Mouse (Mus musculus): ENCODE data around the gene Cacul1. TPM values are rescaled to one million over a fixed set of nuclear protein-coding genes. Genes with fewer than 3 reads are reported as not detected.

Gene Cacul1
- total and polyA plus RNA-seq, 2 experiments from 2014 or later, result 14.9 to 66.3 TPM

DNA sequence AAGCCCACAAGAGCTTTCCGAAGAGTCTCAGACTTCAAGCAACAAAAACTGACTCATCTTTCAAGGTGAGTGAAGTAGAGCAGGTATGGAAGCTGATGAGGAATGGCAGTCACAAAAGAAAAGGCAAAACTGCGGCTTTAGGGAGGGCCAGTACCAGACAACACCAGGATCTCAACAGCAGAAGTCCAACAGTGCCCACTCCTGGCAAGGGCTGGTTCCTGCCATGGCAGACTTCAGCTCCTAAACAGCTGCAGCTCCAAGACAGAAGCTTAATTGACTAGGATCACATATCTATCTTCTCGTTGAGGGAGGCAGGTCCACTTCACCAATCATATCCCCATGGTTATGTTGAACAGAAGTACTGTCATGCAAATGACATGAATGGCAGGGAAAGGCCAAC lies 67.4 kb downstream of the Cacul1 start:
- Histone ChIP-seq H3K27ac (ENCODE audit: low read depth, low read length) (no peak overlapping the region), H3K4me2 (ENCODE audit: low read depth, low read length, poor library complexity, severe bottlenecking) (no peak overlapping the region), H3K36me3 (ENCODE audit: insufficient read depth, low read length) (no peaks in the 10 kb centered on the region), H3K27me3 (ENCODE audit: insufficient read depth, low read length) (no peaks in the 10 kb centered on the region), H3K9me3 (ENCODE audit: low read length) (no peaks in the 10 kb centered on the region), H3K4me3 (ENCODE audit: low read depth, low read length) (no peak overlapping the region), H3K9ac (replicated peaks; ENCODE audit: low read length, poor library complexity, severe bottlenecking) (no peak overlapping the region), H3K4me1 (ENCODE audit: insufficient read depth, low read length) (no peaks in the 10 kb centered on the region)
- DNase-seq (ENCODE audit: low spot score), result no peak
- TF ChIP-seq CTCF (IDR thresholded peaks at IDR 0.05), result peak; percentile 53
- ATAC-seq (ENCODE audit: low FRiP score), result no peak
- WGBS, result 45% methylated on average over 3 of the region's 3 CpGs

DNA sequence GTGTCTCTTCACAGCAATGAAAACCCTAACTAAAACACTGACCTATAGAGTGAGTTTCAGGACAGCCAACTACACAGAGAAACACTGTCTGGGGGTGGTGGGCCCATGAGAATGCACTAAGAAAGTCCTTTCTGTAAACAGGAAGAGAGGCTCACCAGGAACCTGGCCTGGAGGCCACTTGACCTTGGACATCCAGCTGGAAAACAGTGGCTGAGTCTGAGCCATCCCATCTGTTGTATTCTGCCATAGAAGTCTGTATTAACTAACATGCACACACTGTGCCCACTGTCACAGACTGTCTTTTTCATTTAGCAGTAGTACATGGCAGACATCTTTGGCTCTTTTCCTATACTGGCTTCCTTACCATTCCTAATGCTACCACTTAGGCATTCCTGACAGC lies 80.6 kb downstream of the Cacul1 start:
- Histone ChIP-seq H3K4me3 (ENCODE audit: low read depth, low read length) (no peak overlapping the region), H3K4me2 (ENCODE audit: low read depth, low read length, poor library complexity, severe bottlenecking) (no peak overlapping the region)
- ATAC-seq (ENCODE audit: low FRiP score), result no peak

DNA sequence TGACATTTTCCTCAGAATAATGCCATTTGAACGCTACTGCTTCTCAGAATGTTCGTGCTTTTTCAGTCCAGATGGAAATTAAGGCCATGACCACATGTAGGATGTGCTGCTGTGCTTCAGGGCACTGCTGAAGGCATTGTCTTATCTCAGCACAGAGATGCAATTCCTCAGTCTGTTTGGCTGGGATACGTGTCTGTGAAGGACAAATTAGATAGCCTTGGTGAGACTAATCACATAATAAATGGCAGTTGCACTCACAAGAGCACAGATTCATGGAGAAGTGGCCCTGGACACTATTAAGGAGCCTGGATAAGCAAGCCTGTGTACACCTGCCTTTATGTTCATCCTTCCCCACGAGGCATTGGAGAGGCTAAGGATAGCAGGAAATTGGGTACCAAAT lies 83.7 kb downstream of the Cacul1 start:
- Histone ChIP-seq H3K4me1 (ENCODE audit: insufficient read depth, low read length) (no peaks in the 10 kb centered on the region), H3K9ac (replicated peaks; ENCODE audit: low read length, poor library complexity, severe bottlenecking) (no peak overlapping the region), H3K27me3 (ENCODE audit: insufficient read depth, low read length) (no peaks in the 10 kb centered on the region), H3K4me3 (ENCODE audit: low read depth, low read length) (no peak overlapping the region), H3K9me3 (ENCODE audit: low read length) (no peaks in the 10 kb centered on the region), H3K4me2 (ENCODE audit: low read depth, low read length, poor library complexity, severe bottlenecking) (no peak overlapping the region), H3K27ac (ENCODE audit: low read depth, low read length) (no peak overlapping the region), H3K36me3 (ENCODE audit: insufficient read depth, low read length) (no peaks in the 10 kb centered on the region)
- TF ChIP-seq CTCF (IDR thresholded peaks at IDR 0.05), result no peak
- ATAC-seq (ENCODE audit: low FRiP score) (no peak), DNase-seq (ENCODE audit: low spot score) (no peak)
- WGBS, result 57% methylated on average over 4 of the region's 4 CpGs

More for the DNA sequence above, 80.6 kb downstream of the Cacul1 start:
- Histone ChIP-seq H3K4me1 (ENCODE audit: insufficient read depth, low read length) (no peaks in the 10 kb centered on the region), H3K36me3 (ENCODE audit: insufficient read depth, low read length) (no peaks in the 10 kb centered on the region), H3K9ac (replicated peaks; ENCODE audit: low read length, poor library complexity, severe bottlenecking) (no peak overlapping the region), H3K27me3 (ENCODE audit: insufficient read depth, low read length) (no peaks in the 10 kb centered on the region), H3K27ac (ENCODE audit: low read depth, low read length) (no peak overlapping the region), H3K9me3 (ENCODE audit: low read length) (no peaks in the 10 kb centered on the region)
- DNase-seq (ENCODE audit: low spot score), result peak; percentile 8
- TF ChIP-seq CTCF (IDR thresholded peaks at IDR 0.05), result no peak

DNA sequence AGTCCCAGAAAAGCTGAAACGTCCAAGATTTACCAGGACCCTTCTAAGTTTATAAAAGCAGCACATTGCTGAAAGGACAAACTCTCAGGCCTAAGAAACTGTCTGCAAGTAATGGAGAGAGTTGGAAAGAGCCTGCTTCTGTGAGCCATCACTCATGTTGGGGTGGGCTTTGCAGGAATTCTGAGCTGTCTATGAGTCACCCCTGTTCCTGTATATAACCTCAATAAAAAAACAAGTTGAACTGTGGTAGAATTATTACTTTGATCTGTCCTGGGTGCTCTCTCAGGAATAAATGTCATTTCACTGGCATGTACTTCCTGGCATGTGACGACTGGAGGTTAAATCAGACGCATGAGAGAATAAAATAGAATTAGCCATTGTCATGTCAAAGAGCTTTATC lies 85.1 kb downstream of the Cacul1 start:
- Histone ChIP-seq H3K36me3 (ENCODE audit: insufficient read depth, low read length) (no peaks in the 10 kb centered on the region), H3K27ac (ENCODE audit: low read depth, low read length) (no peak overlapping the region), H3K9ac (replicated peaks; ENCODE audit: low read length, poor library complexity, severe bottlenecking) (no peak overlapping the region), H3K27me3 (ENCODE audit: insufficient read depth, low read length) (no peaks in the 10 kb centered on the region), H3K4me3 (ENCODE audit: low read depth, low read length) (no peak overlapping the region), H3K4me1 (ENCODE audit: insufficient read depth, low read length) (no peaks in the 10 kb centered on the region), H3K4me2 (ENCODE audit: low read depth, low read length, poor library complexity, severe bottlenecking) (no peak overlapping the region), H3K9me3 (ENCODE audit: low read length) (no peaks in the 10 kb centered on the region)
- DNase-seq (ENCODE audit: low spot score) (no peak), ATAC-seq (ENCODE audit: low FRiP score) (no peak)
- 58% methylated on average over 3 of the region's 3 CpGs for WGBS
- TF ChIP-seq CTCF (IDR thresholded peaks at IDR 0.05), result no peak

DNA sequence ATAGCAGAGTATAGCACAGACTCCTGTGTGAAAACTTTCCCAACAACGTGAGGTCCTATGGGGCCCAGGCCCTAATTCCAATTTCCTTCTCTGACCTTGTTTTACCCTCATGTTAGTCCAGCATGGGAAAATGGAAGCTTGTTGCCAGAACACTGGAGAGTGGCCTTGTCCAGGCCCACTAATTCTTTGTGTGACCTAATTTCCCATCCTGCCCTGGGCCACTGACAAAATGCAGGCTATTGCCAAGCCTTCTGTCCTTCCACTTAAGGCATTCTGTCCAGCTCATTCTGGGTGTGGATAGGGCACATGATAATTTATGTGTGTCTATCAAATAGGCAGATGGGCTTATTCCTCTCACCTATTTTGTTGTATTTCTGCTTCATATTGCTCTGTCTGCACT lies 91.3 kb downstream of the Cacul1 start:
- ATAC-seq (ENCODE audit: low FRiP score) (no peak), DNase-seq (ENCODE audit: low spot score) (no peak)
- Histone ChIP-seq H3K9ac (replicated peaks; ENCODE audit: low read length, poor library complexity, severe bottlenecking) (no peak overlapping the region), H3K27me3 (ENCODE audit: insufficient read depth, low read length) (no peaks in the 10 kb centered on the region), H3K9me3 (ENCODE audit: low read length) (no peaks in the 10 kb centered on the region), H3K4me1 (ENCODE audit: insufficient read depth, low read length) (no peaks in the 10 kb centered on the region), H3K27ac (ENCODE audit: low read depth, low read length) (no peak overlapping the region), H3K36me3 (ENCODE audit: insufficient read depth, low read length) (no peaks in the 10 kb centered on the region), H3K4me2 (ENCODE audit: low read depth, low read length, poor library complexity, severe bottlenecking) (no peak overlapping the region), H3K4me3 (ENCODE audit: low read depth, low read length) (no peak overlapping the region)
- 75% methylated on average over 1 of the region's 1 CpGs for WGBS
- no peak for TF ChIP-seq CTCF (IDR thresholded peaks at IDR 0.05)

DNA sequence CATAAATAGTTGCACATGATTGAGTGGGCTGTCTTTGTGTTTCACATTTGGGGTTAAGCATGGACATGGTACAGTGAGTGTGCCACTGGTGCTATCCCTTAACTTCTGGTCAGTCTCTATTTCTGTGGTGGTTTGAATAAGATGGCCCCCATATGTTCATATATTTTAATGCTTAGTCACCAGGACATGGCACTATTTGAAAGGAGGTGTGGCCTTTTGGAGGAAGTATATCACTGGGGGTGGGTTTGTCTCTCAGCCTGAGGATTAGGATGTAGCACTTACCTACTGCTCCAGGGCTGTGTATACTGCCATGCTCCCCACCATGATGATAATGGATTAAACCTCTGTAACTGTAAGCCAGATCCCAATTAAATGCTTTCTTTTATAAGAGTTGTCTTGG lies 95.6 kb downstream of the Cacul1 start:
- Histone ChIP-seq H3K9me3 (ENCODE audit: low read length) (no peaks in the 10 kb centered on the region), H3K4me3 (ENCODE audit: low read depth, low read length) (no peak overlapping the region), H3K9ac (replicated peaks; ENCODE audit: low read length, poor library complexity, severe bottlenecking) (no peak overlapping the region), H3K27me3 (ENCODE audit: insufficient read depth, low read length) (no peaks in the 10 kb centered on the region), H3K27ac (ENCODE audit: low read depth, low read length) (no peak overlapping the region), H3K4me2 (ENCODE audit: low read depth, low read length, poor library complexity, severe bottlenecking) (no peak overlapping the region), H3K36me3 (ENCODE audit: insufficient read depth, low read length) (no peaks in the 10 kb centered on the region), H3K4me1 (ENCODE audit: insufficient read depth, low read length) (no peaks in the 10 kb centered on the region)
- ATAC-seq (ENCODE audit: low FRiP score) (no peak), DNase-seq (ENCODE audit: low spot score) (no peak)
- TF ChIP-seq CTCF (IDR thresholded peaks at IDR 0.05), result no peak

DNA sequence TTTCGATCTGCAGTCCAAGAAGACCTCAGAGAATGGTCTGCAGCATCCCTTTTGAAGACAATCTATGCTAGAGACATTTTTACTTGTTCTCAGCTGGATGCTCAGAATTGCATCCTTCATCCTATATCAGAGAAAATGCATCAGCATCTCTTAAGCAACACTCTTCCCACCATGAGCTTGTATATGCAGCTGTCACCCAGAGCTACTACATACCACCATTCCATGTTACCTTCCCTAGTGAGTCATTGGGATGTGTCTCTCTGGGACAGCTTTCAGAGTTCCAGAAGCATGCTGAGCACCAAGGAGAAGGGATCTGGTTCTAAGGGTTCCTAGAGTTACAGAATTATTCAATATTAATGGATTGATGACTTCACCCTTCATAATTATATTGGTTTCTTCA lies 102.0 kb downstream of the Cacul1 start:
- no peak for ATAC-seq (ENCODE audit: low FRiP score)
- H3K4me3 ChIP-seq (ENCODE audit: low read depth, low read length), result no peak overlapping the region
- no peak overlapping the region for H3K9ac ChIP-seq (replicated peaks; ENCODE audit: low read length, poor library complexity, severe bottlenecking)
- H3K4me2 ChIP-seq (ENCODE audit: low read depth, low read length, poor library complexity, severe bottlenecking), result no peak overlapping the region
- H3K27me3 ChIP-seq (ENCODE audit: insufficient read depth, low read length), result no peaks in the 10 kb centered on the region
- no peak for TF ChIP-seq CTCF (IDR thresholded peaks at IDR 0.05)
- H3K27ac ChIP-seq (ENCODE audit: low read depth, low read length), result no peak overlapping the region
- no peak for DNase-seq (ENCODE audit: low spot score)
- H3K36me3 ChIP-seq (ENCODE audit: insufficient read depth, low read length), result no peaks in the 10 kb centered on the region
- no peaks in the 10 kb centered on the region for H3K9me3 ChIP-seq (ENCODE audit: low read length)
- 44% methylated on average over 1 of the region's 1 CpGs for WGBS
- H3K4me1 ChIP-seq (ENCODE audit: insufficient read depth, low read length), result no peaks in the 10 kb centered on the region

All from midbrain, postnatal 0 days (tissue).